Mouse (Mus musculus) neural tube, embryonic 11.5 days (tissue): ENCODE measurements at regions not wholly inside any gene's neighbourhood (a gene's known extent, or its start where the extent isn't known, plus 50 kb on each side); places are given as distances from the start of the nearest gene placed in this dataset.

Source experiments
- ATAC-seq: fragments of 200-750 bp; cut with Nextera tagmentation; 2 replicates; pipeline ENCODE4 v1.8.0; 2017; ENCODE audit warnings: moderate number of reproducible peaks, mild to moderate bottlenecking, moderate TSS enrichment, moderate library complexity; ENCODE audit not compliant: insufficient read depth, low FRiP score, low TSS enrichment
- DNase-seq: peaks from one replicate; pipeline ENCODE4 v3.0.0-alpha.2; 2015; ENCODE audit warnings: low spot score
- H3K27ac ChIP-seq: fragments of 300-500 bp; sonication (generic); 2 replicates; pipeline ENCODE4 v1.5.1; 2014; ENCODE audit warnings: low read depth, mild to moderate bottlenecking, low read length
- H3K27me3 ChIP-seq: fragments of 300-500 bp; sonication (generic); 2 replicates; pipeline ENCODE4 v1.6.1; 2014; ENCODE audit warnings: mild to moderate bottlenecking, low read length, mixed read lengths; ENCODE audit not compliant: control insufficient read depth, insufficient read depth
- H3K36me3 ChIP-seq: fragments of 300-500 bp; sonication (generic); 2 replicates; pipeline ENCODE4 v1.6.1; 2014; ENCODE audit warnings: mild to moderate bottlenecking, low read length, moderate library complexity, mixed read lengths; ENCODE audit not compliant: control insufficient read depth, insufficient read depth
- H3K4me1 ChIP-seq: fragments of 300-500 bp; sonication (generic); 2 replicates; pipeline ENCODE4 v1.6.1; 2014; ENCODE audit warnings: low read length, mixed read lengths; ENCODE audit not compliant: control insufficient read depth, insufficient read depth
- H3K4me2 ChIP-seq: fragments of 300-500 bp; sonication (generic); 2 replicates; pipeline ENCODE4 v1.6.1; 2014; ENCODE audit warnings: low read depth, mild to moderate bottlenecking, moderate library complexity
- H3K4me3 ChIP-seq: fragments of 300-500 bp; sonication (generic); 2 replicates; pipeline ENCODE4 v1.5.1; 2014; ENCODE audit warnings: low read depth, low read length
- H3K9ac ChIP-seq: fragments of 300-500 bp; sonication (generic); 2 replicates; pipeline ENCODE4 v1.6.1; 2014; ENCODE audit warnings: mild to moderate bottlenecking, low read length
- H3K9me3 ChIP-seq: fragments of 300-500 bp; sonication (generic); 2 replicates; pipeline ENCODE4 v1.6.1; 2016; ENCODE audit warnings: low read length; ENCODE audit not compliant: control insufficient read depth
- WGBS: fragments of 180-500 bp; shearing (Covaris S2); extraction: QIAGEN DNeasy Blood & Tissue Kit; methylation state at CpG from one replicate; pipeline ENCODE4 v1.1.7; 2014; 5-methylcytosine and 5-hydroxymethylcytosine counted together

- Histone ChIP-seq H3K4me2 (no peak overlapping the region), H3K4me1 (no peaks in the 10 kb centered on the region), H3K9ac (no peak overlapping the region), H3K9me3 (no peaks in the 10 kb centered on the region), H3K4me3 (no peak overlapping the region), H3K36me3 (no peaks in the 10 kb centered on the region), H3K27ac (no peak overlapping the region), H3K27me3 (no peaks in the 10 kb centered on the region)
- no peak for ATAC-seq
- WGBS = 85% methylated on average over 10 of the region's 10 CpGs
- DNase-seq = no peak
Measured at GRCm38 (mm10) chr1:105177015-105177762, 179.3 kb downstream of the Rnf152 start.

GRCm38 (mm10) chr1:105170979-105171378 lies 185.5 kb downstream of the Rnf152 start:
- WGBS = 94% methylated on average over 1 of the region's 1 CpGs
- Histone ChIP-seq H3K4me2 (no peak overlapping the region), H3K27me3 (no peaks in the 10 kb centered on the region), H3K9me3 (no peaks in the 10 kb centered on the region), H3K4me3 (no peak overlapping the region), H3K27ac (no peak overlapping the region), H3K4me1 (no peaks in the 10 kb centered on the region), H3K36me3 (no peaks in the 10 kb centered on the region), H3K9ac (no peak overlapping the region)
- ATAC-seq (no peak), DNase-seq (no peak)

GRCm38 (mm10) chr1:105170114-105170506 lies 186.4 kb downstream of the Rnf152 start:
- ATAC-seq = no peak
- 90% methylated on average over 4 of the region's 4 CpGs for whole genome bisulfite sequencing

GRCm38 (mm10) chr1:105169455-105170113 lies 186.9 kb downstream of the Rnf152 start:
- Histone ChIP-seq H3K27ac (no peak overlapping the region), H3K27me3 (no peaks in the 10 kb centered on the region), H3K9ac (no peak overlapping the region), H3K9me3 (no peaks in the 10 kb centered on the region), H3K4me3 (no peak overlapping the region), H3K36me3 (no peaks in the 10 kb centered on the region), H3K4me2 (no peak overlapping the region), H3K4me1 (no peaks in the 10 kb centered on the region)
- no peak for ATAC-seq
- no peak for DNase-seq
- WGBS = 73% methylated on average over 1 of the region's 1 CpGs

More at GRCm38 (mm10) chr1:105170114-105170506, 186.4 kb downstream of the Rnf152 start:
- Histone ChIP-seq H3K4me3 (no peak overlapping the region), H3K4me2 (no peak overlapping the region), H3K9me3 (no peaks in the 10 kb centered on the region), H3K9ac (no peak overlapping the region), H3K27me3 (no peaks in the 10 kb centered on the region), H3K27ac (no peak overlapping the region), H3K36me3 (no peaks in the 10 kb centered on the region), H3K4me1 (no peaks in the 10 kb centered on the region)
- DNase-seq = no peak

GRCm38 (mm10) chr1:105168808-105169207 lies 187.7 kb downstream of the Rnf152 start:
- Histone ChIP-seq H3K9me3 (no peaks in the 10 kb centered on the region), H3K27ac (no peak overlapping the region), H3K4me1 (no peaks in the 10 kb centered on the region), H3K27me3 (no peaks in the 10 kb centered on the region), H3K36me3 (no peaks in the 10 kb centered on the region), H3K4me3 (no peak overlapping the region), H3K9ac (no peak overlapping the region), H3K4me2 (no peak overlapping the region)
- no peak for DNase-seq
- no peak for ATAC-seq
- 86% methylated on average over 1 of the region's 1 CpGs for WGBS

- 85% methylated on average over 2 of the region's 2 CpGs for WGBS
- Histone ChIP-seq H3K27me3 (no peaks in the 10 kb centered on the region), H3K27ac (no peak overlapping the region), H3K9ac (no peak overlapping the region), H3K4me2 (no peak overlapping the region), H3K4me3 (no peak overlapping the region), H3K9me3 (no peaks in the 10 kb centered on the region), H3K4me1 (no peaks in the 10 kb centered on the region), H3K36me3 (no peaks in the 10 kb centered on the region)
- DNase-seq (no peak), ATAC-seq (no peak)
Measured at GRCm38 (mm10) chr1:105157459-105158124, 198.9 kb downstream of the Rnf152 start.

GRCm38 (mm10) chr1:105152175-105152828 lies 204.2 kb downstream of the Rnf152 start:
- H3K27me3 ChIP-seq = no peaks in the 10 kb centered on the region
- WGBS = 83% methylated on average over 6 of the region's 6 CpGs
- no peaks in the 10 kb centered on the region for H3K9me3 ChIP-seq
- no peak overlapping the region for H3K4me3 ChIP-seq
- H3K4me2 ChIP-seq = no peak overlapping the region
- H3K36me3 ChIP-seq = no peaks in the 10 kb centered on the region
- no peak overlapping the region for H3K27ac ChIP-seq
- DNase-seq (no peak), ATAC-seq (no peak)
- no peak overlapping the region for H3K9ac ChIP-seq
- no peaks in the 10 kb centered on the region for H3K4me1 ChIP-seq

- Histone ChIP-seq H3K9me3 (no peaks in the 10 kb centered on the region), H3K4me1 (no peaks in the 10 kb centered on the region), H3K4me2 (no peak overlapping the region), H3K27ac (no peak overlapping the region), H3K4me3 (no peak overlapping the region), H3K9ac (no peak overlapping the region), H3K36me3 (no peaks in the 10 kb centered on the region), H3K27me3 (no peaks in the 10 kb centered on the region)
- ATAC-seq = no peak
- WGBS = 64% methylated on average over 1 of the region's 1 CpGs
- DNase-seq = no peak
Measured at GRCm38 (mm10) chr1:105151466-105151846, 205.1 kb downstream of the Rnf152 start.
